9 mouse cellular contexts compared by ENCODE assay signal in the genomic region with DNA sequence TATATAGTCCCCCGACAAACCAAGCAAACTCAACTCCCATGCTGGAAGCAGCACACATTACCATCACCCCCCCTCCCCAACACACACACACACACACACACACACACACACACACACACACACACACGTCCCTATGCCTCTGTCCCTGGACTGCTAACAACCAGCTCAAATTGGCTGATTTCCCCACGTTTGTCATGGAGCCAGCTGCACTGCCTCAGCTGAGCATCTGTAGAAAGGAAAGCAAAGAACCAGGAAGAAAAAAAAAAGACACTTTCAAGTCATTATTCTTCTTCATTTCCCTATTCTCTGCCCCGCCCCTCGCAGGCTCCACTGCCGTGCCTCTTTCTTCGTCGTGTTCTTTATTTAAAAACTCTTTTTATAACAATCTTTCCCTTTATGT.
DNase-seq lines count a peak whose midpoint lies in the region; ATAC-seq and TF ChIP-seq lines count a peak whose summit lies in the region.
"Had no signal": no experiment of that assay in that cellular context is flagged by ENCODE, and none has a peak within 500 bp of the region (broad histone marks: within the 10 kb centered on the region; RNA-seq: fewer than 3 reads in every experiment).

No protein-coding gene starts in this region.

- no peaks in the 10 kb centered on the region for H3K36me3 ChIP-seq in hindbrain, embryonic 16.5 days (ENCODE audit: control insufficient read depth, insufficient read depth, low read length)
- no peaks in the 10 kb centered on the region for H3K36me3 ChIP-seq in hindbrain, embryonic 11.5 days (ENCODE audit: control insufficient read depth, insufficient read depth, low read length)
- H3K36me3 ChIP-seq in kidney, adult 2 months (ENCODE audit: control insufficient read depth, insufficient read depth, low read length) = no peaks in the 10 kb centered on the region
- H3K36me3 ChIP-seq: liver, embryonic 13.5 days had no signal

- H3K9me3 ChIP-seq in hindbrain, embryonic 16.5 days (ENCODE audit: control insufficient read depth, low read length) = no peaks in the 10 kb centered on the region
- H3K9me3 ChIP-seq in hindbrain, embryonic 11.5 days (ENCODE audit: control insufficient read depth, low read length) = no peaks in the 10 kb centered on the region
- H3K9me3 ChIP-seq: liver, embryonic 13.5 days had no signal

- no peak for DNase-seq in hindbrain, embryonic 11.5 days (ENCODE audit: low spot score)
- peak; percentile 54 for DNase-seq in Muller cell, postnatal 12 days (ENCODE audit: inconsistent ontology term)
- DNase-seq in gastrocnemius, adult 18-20 months (ENCODE audit: low spot score) = peak; percentile 67
- DNase-seq in kidney, adult 2 months = peak; percentile 65
- DNase-seq in lung, postnatal 10 days = peak; percentile 92
- peak; percentile 7 for DNase-seq in thymus, postnatal 0 days (ENCODE audit: low spot score)
- DNase-seq in natural killer cell, adult 2 months (ENCODE audit: low spot score in 2 of 2) = no peak
- DNase-seq: liver, embryonic 13.5 days had no signal

- no peak overlapping the region for H3K9ac ChIP-seq in hindbrain, embryonic 16.5 days (ENCODE audit: low read depth, low read length)
- no peak overlapping the region for H3K9ac ChIP-seq in hindbrain, embryonic 11.5 days (ENCODE audit: low read depth, low read length)
- H3K9ac ChIP-seq: liver, embryonic 13.5 days had no signal

- TF ChIP-seq POLR2A in kidney, adult 2 months (IDR thresholded peaks at IDR 0.05; ENCODE audit: low read depth, low read length) = no peak

- peaks cover 3% of the 10 kb centered on the region for H3K4me1 ChIP-seq in hindbrain, embryonic 16.5 days (ENCODE audit: control insufficient read depth, insufficient read depth, low read depth, low read length)
- no peaks in the 10 kb centered on the region for H3K4me1 ChIP-seq in hindbrain, embryonic 11.5 days (replicated peaks; ENCODE audit: control insufficient read depth, insufficient read depth, low read length)
- H3K4me1 ChIP-seq in kidney, adult 2 months (ENCODE audit: control insufficient read depth, insufficient read depth, low read length) = 0 out of 2 replicates have a peak, but pooled peaks cover 3% of the 10 kb centered on the region

- peak overlapping the region; percentile 27 for H3K4me2 ChIP-seq in hindbrain, embryonic 16.5 days (ENCODE audit: low read length)
- H3K4me2 ChIP-seq in hindbrain, embryonic 11.5 days (replicated peaks; ENCODE audit: low read depth, low read length) = no peak overlapping the region
- H3K4me2 ChIP-seq: liver, embryonic 13.5 days had no signal

- ATAC-seq in hindbrain, embryonic 16.5 days = peak; percentile 64
- ATAC-seq in hindbrain, embryonic 11.5 days (ENCODE audit: low FRiP score) = no peak

- WGBS in hindbrain, embryonic 16.5 days = 18% methylated on average over 8 of the region's 8 CpGs
- 66% methylated on average over 8 of the region's 8 CpGs for WGBS in hindbrain, embryonic 11.5 days
- WGBS in kidney, adult 2 months = 45% methylated on average over 8 of the region's 8 CpGs

- H3K27ac ChIP-seq in hindbrain, embryonic 16.5 days (ENCODE audit: low read depth, low read length) = no peak overlapping the region
- no peak overlapping the region for H3K27ac ChIP-seq in hindbrain, embryonic 11.5 days (ENCODE audit: low read depth, low read length)
- no peak overlapping the region for H3K27ac ChIP-seq in kidney, adult 2 months (ENCODE audit: insufficient read depth, low read depth, low read length)
- H3K27ac ChIP-seq: liver, embryonic 13.5 days had no signal

- H3K27me3 ChIP-seq in hindbrain, embryonic 16.5 days (replicated peaks; ENCODE audit: control insufficient read depth, insufficient read depth, low read length) = no peaks in the 10 kb centered on the region
- no peaks in the 10 kb centered on the region for H3K27me3 ChIP-seq in hindbrain, embryonic 11.5 days (ENCODE audit: control insufficient read depth, insufficient read depth, low read length)
- no peaks in the 10 kb centered on the region for H3K27me3 ChIP-seq in kidney, adult 2 months (replicated peaks; ENCODE audit: control insufficient read depth, insufficient read depth, low read length)
- H3K27me3 ChIP-seq: liver, embryonic 13.5 days had no signal

- TF ChIP-seq CTCF in kidney, adult 2 months (conservative IDR thresholded peaks at IDR 0.05; ENCODE audit: insufficient read depth, insufficient read length, low read depth, low read length) = no peak

- no peak overlapping the region for H3K4me3 ChIP-seq in hindbrain, embryonic 16.5 days (ENCODE audit: low read length)
- H3K4me3 ChIP-seq in hindbrain, embryonic 11.5 days (ENCODE audit: low read depth, low read length) = no peak overlapping the region
- H3K4me3 ChIP-seq in kidney, adult 2 months (ENCODE audit: insufficient read depth, low read depth, low read length) = no peak overlapping the region
- H3K4me3 ChIP-seq: liver, embryonic 13.5 days had no signal

Comparison
In these comparisons a context has a peak if more than half of its experiments do, and no peak if none do; other contexts are left out.
1. DNase-seq: peak in Muller cell, postnatal 12 days (single experiment), gastrocnemius, adult 18-20 months (single experiment), kidney, adult 2 months (single experiment), lung, postnatal 10 days (single experiment) and thymus, postnatal 0 days (single experiment); none in hindbrain, embryonic 11.5 days (single experiment) and natural killer cell, adult 2 months (0 of 2).